Mouse (Mus musculus) bone marrow macrophage, adult 2 months (primary cell): Measurements from ENCODE around the gene Olfr1361.

ENCODE experiments used
- CTCF ChIP-seq: IDR thresholded peaks from 2 replicates; pipeline ENCODE4 v1.5.1; 2012; ENCODE audit warnings: low read depth, mild to moderate bottlenecking, low read length, moderate library complexity
- POLR2A ChIP-seq: IDR thresholded peaks from 2 replicates; pipeline ENCODE4 v1.6.1; 2012; ENCODE audit warnings: mild to moderate bottlenecking, low read depth, low read length, borderline replicate concordance

DNA sequence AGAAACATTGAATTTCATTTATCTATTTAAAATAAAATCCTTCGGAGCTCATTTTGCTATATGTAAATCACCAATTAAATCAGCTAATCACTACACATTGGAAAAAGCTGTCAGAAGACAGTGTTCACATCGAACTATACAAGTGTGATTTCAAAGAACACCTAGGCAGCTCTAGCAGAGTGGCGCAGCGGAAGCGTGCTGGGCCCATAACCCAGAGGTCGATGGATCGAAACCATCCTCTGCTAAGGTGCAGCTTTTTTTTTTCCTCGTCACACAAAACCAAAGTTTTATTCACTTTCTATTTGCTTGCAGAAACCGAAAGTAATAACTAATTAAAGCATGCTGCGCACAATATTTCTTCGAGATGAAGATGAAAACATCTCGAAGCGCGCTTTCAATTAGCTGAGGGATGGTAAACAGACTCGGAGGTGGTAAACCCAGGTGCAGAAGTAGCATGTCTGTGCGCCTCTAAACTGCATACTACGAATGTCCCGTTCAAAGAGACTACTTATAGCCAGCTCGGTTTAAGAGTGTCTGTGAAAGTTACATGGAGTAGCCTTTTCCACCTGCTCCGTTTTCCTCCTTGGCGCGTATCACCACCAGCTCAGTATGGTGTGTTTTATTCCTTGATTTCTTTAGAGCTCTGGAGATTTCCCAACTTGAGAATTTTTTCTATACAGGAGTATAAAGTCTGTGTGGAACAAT, 47.8 kb upstream of the Olfr1361 start:
- TF ChIP-seq POLR2A: no peak
- no peak for TF ChIP-seq CTCF
